Mouse (Mus musculus) neutrophil, adult 5-6 weeks (primary cell): Measurements from ENCODE around the gene Mettl7a3. TPM values are rescaled to one million over a fixed set of nuclear protein-coding genes. Genes with fewer than 3 reads are reported as not detected.
"Not testable (repeated sequence)": the region's sequence is repeated elsewhere in the genome, so short reads cannot be mapped to it uniquely, and the experiment has no call there.

Experiments
- ATAC-seq: fragments of 151-379, 151-347 bp; 2 replicates; pipeline ENCODE4 v1.8.0; 2017; ENCODE audit warnings: mild to moderate bottlenecking, moderate TSS enrichment; ENCODE audit not compliant: insufficient number of reproducible peaks, poor library complexity, low FRiP score, severe bottlenecking; ENCODE audit errors: extremely low read depth
- total RNA-seq: library from RNA; stranded (forward); fragments of 200-1000 nt; gene quantifications from 2 replicates; pipeline ENCODE4 v1.2.3, GENCODE M21; 2017

The Mettl7a3 gene
- total RNA-seq, 1 experiment from 2014 or later, result not detected

DNA sequence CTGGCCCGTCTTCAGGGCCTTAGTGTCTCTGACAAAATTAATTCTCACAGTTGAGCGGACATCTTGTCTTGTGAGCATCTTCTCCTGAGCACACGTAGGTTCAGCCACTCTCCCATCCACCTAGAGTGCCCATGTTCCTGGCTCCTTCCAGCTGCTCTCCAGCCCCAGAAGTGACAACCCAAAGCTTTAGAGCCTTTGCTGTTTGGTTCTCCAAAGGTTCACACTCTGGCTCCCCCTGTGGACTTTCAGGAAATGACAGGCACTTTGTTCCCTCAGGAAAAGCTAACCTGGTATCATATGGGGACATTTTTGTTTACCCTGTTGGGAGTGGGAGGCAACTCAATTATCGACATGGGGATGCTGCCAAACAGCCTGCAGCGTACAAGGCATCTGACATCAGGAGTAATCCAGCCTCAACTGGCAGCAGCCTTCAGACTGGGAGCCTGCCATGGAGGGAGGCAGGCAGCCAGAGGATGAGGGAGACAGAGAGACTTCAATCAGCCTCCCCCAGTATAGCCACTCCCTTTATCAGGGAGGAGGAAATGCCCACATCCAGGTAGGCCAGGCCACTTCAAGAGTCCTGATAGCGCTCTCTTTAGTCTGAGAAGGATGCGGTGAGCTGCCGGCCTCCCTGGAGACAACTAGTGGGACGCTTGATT, 43.2 kb downstream of the Mettl7a3 start:
- not testable (repeated sequence) for ATAC-seq

DNA sequence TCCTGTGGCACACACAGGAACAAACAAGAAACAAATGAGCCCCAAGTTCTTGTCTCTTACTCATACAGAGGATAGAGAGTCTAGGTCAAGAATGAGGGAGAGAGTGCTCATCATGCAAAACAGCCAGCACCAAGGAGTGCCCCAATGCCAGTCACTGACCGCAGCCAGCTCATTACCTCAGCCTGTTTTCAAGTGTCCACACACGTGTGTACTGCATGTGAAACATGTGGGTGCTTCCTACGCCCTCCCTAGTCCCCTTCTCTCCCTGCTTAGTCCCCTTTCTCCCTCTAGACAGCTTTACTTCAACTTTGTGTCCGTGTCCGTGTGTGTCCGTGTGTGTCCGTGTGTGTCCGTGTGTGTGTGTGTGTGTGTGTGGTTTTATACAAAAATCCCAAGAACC, 44.9 kb downstream of the Mettl7a3 start:
- ATAC-seq, result no peak

DNA sequence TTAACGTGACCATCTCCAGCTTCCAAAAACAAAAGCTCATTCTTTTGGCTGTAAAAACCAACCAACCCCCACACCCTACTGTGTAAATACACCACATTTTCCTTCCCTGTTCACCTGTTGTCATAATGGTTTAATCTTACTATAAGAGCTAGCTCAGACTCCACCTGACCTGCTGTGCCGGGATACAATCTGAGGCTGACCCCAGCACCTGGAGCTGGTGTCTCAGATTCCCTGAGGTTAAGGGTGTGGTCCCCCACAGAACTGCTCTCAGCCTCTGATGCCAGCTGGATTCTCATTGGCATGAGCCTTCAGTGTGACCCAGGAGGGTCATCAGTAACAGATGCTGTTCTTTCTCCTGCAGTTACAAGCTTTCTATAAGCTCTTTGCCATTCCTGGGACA, 45.4 kb downstream of the Mettl7a3 start:
- ATAC-seq, result no peak

DNA sequence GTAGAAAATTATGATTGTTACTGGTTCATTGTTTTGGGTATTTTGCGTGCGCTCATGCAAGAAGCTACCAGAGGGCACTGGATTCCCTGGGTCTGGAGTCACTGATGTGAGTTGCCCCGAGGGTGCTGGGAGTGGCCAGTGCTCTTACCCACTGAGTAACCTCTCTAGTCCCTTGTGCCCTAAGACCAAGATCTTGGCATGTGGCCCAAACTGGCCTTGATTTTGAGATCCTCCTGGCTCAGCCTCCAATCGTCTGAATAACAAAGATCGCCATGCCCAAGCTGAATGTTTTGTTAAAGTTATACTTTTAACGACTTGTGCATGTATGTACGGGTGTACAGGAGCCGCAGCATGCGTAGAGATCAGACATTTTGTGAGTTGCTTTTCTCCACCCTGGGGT, 51.0 kb downstream of the Mettl7a3 start:
- no peak for ATAC-seq

DNA sequence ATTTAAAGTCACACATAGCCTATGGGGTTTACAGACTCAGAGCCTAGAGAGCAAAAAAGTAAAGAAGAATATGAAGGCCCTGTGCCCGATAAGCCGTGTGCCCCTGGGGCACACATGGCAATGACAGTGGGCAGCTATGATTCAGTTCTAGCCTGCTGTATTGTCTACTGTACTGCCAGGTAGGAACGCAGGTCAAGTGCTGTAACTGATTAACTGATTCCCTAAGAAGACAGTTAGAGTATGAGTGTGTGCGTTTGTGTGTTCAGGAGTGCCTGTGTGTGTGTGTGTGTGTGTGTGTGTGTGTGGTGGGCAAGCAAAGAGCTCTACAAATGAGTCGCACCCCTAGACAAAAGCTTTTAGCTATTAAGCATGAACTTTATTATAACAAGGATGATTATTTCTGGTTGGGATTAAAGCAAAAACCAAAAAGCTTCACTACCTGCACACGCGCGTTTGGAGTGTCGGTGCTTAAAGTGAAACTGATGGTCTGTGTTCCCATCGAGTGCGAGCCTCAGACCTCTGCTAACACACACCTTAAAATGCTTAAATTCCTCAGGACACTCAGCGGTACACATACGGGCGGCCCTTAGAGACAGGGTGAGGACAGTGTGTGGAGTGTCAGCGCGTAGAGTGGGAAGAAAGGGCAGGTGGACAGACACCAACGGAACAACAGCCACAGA, 53.0 kb downstream of the Mettl7a3 start:
- no peak for ATAC-seq

DNA sequence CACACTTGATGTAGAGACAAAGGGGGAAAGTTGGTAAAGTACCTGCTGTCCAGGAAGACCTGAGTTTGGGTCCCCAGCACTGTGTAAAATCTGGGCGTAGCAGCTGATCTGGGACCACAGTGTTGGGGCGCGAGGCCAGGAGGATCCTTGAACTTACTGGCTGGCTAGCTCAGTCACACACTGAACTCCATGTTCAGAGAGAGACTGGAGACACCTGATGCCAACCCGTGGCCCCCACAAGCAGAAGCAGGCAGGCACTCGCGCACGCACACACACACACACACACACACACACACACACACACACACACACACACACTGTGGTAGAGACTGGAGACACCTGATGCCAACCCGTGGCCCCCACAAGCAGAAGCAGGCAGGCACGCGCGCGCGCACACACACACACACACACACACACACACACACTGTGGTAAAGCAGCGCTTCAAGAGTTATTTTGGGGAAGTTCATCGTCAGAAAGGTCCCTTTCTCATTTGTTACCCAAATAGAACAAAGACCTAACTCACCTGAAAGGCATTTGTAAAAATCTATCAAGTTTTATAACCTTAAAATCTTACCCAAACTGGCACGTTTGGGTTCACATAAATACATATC, 53.6 kb downstream of the Mettl7a3 start:
- no peak for ATAC-seq

DNA sequence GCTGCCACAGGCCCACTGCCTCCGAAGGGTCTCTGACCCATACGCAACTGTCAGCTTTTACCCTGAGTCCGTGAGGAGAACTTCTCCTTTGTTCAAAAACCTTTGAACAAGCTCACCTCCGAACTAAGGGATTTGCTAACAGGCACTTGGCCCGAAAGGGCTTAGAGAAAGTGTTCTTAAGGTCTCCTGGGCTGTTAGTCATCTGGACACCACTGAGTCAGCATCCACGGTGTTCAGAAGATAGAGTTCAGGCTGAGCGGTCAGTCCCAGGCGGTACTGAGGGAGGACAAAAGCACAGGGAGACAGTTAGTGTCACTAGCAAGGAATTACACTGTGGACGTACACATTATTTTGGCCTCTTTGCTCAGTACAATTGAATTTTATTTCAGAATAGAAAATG, 54.2 kb downstream of the Mettl7a3 start:
- ATAC-seq, result no peak

Other genes with a start within 250 kb of the Mettl7a3 start
- 81.8 and 86.3 TPM in 2 replicates for gene Atf1, start 107.1 kb upstream of the Mettl7a3 start, total RNA-seq
- gene Tmprss12, start 54.1 kb upstream of the Mettl7a3 start, total RNA-seq, result not detected in 2 replicates
- gene Mettl7a1, start 30.8 kb upstream of the Mettl7a3 start, total RNA-seq, result 18.3 and 21.2 TPM in 2 replicates
- not detected in 2 replicates for gene Methig1, start 18.2 kb downstream of the Mettl7a3 start, total RNA-seq
- gene Mettl7a2, start 18.3 kb downstream of the Mettl7a3 start, total RNA-seq, result not detected in 2 replicates
- not detected in 2 replicates for gene Higd1c, start 29.6 kb downstream of the Mettl7a3 start, total RNA-seq
- not detected in 2 replicates for gene Gm5475, start 87.2 kb downstream of the Mettl7a3 start, total RNA-seq
- 7.6 and 7.9 TPM in 2 replicates for gene Slc11a2, start 90.1 kb downstream of the Mettl7a3 start, total RNA-seq
- gene Letmd1, start 134.1 kb downstream of the Mettl7a3 start, total RNA-seq, result 28.9 and 30.2 TPM in 2 replicates
- gene Csrnp2, start 160.6 kb downstream of the Mettl7a3 start, total RNA-seq, result 2.9 and 3.1 TPM in 2 replicates
- 6.5 and 12.8 TPM in 2 replicates for gene Tfcp2, start 217.1 kb downstream of the Mettl7a3 start, total RNA-seq